Mouse (Mus musculus) heart, adult 9 months (tissue): ENCODE data around the gene Flt3.
A peak's percentile ranks its signal among the peaks of the same experiment; 100 is the strongest.

Source experiments
- DNase-seq, 2 experiments: peaks; one replicate each; pipeline ENCODE4 v3.0.0; 2022; ENCODE audit warnings: low spot score in 2 of 2

Flt3 gene

DNA sequence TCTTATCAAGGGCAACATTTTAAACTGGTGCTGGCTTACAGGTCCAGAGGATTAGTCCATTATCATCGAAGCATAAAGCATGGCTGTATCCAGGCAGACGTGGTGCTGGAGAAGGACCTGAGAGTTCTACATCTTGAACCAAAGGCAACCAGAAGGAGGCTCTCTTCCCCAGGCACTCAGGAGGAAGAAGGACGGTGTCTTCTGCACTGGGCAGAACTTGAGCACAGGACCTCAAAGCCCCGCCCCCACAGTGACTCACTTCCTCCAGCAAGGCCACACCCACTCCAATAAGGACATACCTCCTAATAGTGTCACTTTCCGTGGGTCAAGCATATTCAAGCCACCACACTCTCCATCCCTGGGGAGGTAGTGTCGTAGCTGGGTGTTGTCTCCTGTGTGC lies 10.3 kb upstream of the Flt3 start:
- DNase-seq, result no peak

DNA sequence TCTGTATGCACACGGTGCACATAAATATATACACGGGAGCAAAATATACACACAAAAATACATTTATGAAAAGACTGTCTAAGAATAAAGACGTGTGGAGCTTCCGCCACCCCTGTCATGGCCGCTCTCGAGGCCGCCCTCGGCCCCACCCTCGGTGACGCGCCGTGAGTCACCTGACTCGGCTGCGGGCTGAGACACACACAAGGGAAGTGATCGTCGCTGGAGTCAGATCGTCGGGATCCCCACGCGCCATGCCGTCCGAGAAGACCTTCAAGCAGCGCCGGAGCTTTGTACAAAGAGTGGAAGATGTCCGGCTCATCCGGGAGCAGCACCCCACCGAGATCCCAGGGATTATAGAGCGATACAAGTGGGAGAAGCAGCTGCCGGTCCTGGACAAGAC lies 8.4 kb upstream of the Flt3 start:
- no peak for DNase-seq

DNA sequence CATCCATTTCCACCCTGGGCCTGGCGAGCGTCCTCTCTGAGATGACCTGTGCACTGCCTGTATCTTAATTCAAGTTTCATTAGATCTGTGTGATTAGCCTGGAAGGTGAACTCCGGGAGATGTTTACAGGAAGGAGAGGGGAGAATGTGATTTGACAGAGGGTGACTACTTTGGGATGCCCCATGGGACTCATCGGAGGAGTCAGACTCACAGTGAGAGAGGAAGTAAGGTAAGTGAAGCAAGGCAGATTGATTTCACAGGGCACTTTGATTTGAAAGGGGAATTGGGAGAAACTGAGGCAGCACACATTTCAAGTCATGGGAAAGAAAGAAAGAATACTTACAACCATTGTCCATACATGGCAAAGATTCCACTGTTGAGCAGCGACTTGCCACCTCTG lies 5.8 kb upstream of the Flt3 start:
- no peak for DNase-seq

DNA sequence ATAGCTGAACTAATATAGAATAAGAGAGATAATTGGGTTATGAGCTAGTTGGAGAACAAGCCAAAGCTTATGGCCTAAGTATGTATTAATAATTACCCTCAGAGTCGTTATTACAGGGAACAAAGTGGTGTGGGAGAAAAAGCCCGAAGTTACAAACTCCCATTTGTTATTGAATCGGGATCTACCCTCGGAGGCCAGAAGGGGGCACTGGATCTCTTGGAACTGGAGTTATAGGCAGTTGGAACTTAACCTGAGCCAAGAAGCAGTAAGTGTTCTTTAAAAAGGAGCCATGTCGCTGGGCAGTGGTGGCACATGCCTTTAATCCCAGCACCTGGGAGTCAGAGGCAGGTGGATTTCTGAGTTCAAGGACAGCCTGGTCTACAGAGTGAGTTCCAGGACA lies 2.2 kb upstream of the Flt3 start:
- peak in 1 of 2 experiments; percentile 27 for DNase-seq

DNA sequence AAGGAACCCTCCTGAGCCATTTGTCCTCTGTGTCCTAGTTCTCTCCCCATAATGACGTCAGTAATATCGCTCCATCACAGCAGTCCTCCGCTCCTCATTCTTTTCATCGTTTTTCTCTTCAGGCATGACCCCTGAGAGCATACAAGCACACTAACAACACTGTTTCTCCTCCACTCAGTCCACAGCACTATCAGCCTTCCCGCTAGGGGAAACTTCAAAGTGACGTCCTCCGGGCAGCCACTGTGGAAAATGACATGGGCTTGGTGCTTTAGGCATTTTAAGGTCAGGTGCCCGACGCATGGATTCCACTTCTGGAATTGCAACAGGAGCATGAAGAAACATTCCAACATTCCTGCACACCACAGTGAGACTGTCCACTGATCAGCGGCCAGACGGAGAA lies 735 bp upstream of the Flt3 start:
- DNase-seq, result no peak

DNA sequence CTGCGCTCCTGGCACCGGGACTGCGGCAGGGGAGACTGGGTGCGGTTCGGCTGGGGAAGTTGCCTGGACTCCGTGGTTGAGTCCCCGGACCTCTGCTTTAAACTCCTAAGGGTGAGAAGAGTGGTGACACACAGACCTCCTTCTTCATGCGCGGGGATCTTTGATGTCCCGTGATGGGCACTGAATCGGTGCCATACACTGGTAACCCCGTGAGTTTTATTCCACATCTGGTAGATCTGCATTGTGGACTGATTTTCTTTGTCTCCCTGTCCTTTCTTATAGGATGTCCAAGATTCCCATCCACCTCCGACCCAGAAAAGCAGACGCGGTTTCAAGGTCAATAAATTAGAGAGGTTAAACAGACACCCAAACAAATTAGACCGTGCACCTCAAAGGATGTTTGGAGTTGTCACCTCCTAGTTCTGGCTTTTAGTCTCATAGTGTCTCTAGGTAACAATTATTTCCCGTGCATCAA lies 253 bp upstream of the Flt3 start:
- DNase-seq, result no peak

DNA sequence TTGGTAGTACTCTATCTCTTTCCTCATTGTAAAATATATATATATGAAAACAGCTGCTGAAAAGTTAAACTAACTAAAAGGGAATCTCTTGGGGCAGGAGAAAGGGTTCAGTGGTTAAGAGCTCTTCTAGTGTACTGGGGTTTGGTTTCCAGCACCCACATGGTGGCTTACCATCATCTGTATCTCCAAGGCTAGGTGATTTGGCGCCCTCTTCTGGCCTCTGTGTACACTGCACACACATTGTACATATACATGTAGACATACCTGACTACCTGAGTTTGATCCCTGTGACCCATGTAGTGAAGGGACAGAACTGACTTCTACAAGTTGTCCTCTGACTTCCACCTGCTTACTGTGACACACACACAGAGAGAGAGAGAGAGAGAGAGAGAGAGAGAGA lies 5.2 kb downstream of the Flt3 start:
- DNase-seq, result no peak

DNA sequence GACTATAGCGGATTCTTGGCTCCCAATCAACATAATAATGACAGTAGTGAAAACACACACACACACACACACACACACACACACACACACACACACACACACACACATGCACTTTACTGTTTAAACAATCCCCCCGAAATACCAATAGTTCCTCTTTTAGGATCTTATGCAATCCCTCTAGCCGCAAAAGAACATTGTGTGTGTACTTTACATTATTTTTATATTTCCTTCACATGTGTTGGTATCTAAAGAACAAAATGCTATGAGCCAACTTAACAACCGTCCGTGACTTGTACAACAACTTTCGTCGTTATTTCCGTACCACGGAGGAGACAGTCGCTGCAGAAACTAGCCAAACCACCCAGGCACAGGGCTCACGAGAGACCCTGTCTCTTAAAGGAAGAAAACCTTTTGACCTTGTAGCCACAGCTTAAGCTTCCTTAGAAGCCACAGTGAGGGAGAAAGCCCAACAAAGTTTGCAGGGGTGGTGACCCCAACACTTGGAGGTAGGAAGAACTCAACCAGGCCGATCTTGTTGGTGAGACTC lies 7.5 kb downstream of the Flt3 start:
- DNase-seq, result no peak

DNA sequence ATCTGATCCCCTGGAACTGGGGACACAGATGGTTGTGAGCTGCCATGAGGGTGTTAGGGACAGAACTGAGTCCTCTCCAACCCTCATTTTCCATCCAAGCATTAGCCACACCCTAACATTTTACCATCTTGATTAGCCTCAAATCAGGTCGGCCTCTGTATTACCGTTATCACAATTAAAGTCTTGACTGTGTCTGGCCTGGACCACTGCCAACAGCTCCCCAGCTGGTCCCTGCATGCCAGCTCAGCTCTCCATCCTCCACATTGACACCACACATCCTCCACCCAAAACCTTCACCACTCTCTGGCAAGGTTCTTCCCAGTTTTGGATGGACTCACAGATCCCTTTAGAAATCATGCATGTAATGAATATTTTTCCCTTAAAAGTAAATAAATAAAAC lies 9.5 kb downstream of the Flt3 start:
- no peak for DNase-seq

DNA sequence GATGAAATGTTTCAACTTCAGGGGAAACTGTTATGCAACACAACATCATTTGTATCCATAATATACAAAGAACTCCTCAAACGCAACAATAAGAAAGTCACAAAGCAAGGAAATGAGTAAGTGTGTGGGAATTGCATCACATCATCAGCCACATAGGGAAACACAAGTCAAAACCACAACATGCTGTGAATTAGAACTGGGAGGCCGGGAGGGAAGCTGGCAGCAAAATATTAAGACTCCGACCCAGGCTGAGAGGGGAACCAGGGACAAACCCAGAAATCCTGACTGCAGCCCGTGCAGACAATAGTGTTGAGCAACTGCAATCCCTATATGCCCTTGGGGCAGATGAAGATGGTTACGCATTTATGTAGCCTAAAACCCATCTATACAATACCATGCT lies 11.2 kb downstream of the Flt3 start:
- DNase-seq, result peak in 1 of 2 experiments; percentile 4

DNA sequence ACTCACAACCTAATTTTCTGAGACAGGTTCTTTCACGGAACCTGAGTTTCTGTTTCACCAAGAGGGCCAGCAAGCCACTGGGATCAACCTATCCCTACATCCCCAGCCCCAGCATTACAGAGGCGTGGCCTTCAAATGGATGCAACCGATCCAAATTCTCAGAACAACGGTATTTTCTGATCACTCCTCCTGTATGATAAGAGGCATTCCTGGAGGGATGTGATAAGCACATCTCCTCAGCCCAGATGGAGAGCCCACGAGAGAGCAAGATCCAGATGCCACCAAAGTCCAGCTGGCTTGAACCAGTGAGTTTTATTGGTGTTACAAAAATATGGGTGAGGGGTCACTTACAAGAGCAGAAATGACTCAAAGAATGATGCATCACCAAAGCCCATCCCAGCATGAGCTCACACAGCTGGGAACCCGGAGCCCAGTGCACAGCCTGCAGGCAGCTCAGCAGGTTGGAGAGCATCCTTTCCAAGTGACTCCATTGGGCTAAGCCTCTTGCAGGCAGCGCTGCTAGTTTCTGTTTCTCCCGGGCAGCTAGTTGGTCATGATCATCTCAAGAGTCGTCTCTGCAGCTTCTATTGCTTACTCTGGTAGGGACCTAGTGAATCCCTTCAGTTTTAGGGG lies 11.8 kb downstream of the Flt3 start:
- DNase-seq, result no peak

DNA sequence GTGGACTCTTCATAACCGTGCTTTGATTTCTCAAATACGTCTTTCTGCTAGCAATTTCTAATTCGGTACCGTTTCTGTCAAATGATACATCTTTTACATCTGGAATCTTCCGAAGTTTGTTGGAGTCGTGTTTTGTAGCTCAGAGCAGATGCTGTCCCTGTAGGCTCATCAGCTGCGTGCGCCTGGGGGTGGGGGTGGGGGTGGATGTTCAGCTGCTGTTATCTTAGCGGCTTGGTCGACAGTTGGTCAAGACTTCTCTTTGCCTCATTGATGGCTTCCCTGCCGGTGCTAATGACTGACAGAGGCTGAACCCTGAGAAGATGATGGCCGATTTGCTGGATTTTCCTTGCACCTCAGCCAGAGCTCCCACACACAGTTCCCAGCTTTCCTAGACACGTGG lies 13.4 kb downstream of the Flt3 start:
- no peak for DNase-seq

DNA sequence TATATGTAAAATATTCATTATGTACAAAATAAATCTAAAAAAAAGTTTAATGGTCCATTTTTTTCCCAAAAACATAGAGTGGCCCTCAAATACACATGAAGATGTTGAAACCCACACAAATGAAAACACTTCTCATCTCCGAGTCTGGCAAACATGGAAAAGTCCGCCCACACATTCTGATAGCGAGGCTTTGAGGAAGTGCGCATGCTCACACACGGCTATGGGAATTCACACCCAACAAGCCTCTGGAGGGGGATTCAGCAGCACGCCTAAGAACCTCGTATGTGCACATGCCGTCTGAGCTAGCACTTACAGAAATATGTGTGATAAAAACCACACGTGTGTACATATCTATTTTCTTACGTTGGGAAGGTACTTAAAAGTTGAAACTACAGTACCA lies 18.9 kb downstream of the Flt3 start:
- DNase-seq, result no peak

DNA sequence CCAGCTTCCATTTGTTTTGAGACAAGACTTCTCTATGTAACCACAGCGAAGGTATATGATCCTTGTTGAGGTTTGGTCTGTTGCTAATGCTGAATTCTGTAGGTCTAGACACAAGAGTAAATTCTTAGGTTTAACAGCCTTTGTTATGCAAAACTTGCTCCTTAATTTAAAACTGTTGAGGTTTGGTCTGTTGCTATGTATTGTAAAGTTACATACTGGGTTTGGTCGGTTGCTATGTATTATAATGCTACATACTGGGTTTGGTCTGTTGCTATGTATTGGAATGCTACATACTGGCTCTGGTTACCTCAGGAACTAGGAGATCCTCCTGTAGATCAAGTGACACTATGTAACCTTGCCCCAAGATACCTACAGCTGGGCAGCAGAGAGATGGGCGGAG lies 20.8 kb downstream of the Flt3 start:
- DNase-seq, result no peak

DNA sequence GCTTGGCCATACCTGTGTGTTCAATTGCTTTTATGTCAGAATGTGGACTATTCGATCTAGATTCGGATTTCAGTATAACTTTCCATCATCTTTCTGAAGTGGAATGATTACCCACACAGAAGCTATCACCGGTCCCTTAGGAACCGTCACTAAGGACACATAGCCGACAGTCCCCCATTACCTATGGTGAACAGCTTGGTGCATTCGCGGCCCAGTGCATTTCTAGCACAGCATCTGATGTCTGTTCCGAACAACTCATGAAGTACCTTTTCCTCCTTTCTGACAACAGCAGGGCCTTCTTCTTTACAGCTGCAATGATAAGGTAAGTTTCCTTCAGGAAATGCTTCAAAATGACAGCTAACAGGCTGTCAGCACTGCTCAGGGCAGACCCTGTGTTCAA lies 30.0 kb downstream of the Flt3 start:
- no peak for DNase-seq

DNA sequence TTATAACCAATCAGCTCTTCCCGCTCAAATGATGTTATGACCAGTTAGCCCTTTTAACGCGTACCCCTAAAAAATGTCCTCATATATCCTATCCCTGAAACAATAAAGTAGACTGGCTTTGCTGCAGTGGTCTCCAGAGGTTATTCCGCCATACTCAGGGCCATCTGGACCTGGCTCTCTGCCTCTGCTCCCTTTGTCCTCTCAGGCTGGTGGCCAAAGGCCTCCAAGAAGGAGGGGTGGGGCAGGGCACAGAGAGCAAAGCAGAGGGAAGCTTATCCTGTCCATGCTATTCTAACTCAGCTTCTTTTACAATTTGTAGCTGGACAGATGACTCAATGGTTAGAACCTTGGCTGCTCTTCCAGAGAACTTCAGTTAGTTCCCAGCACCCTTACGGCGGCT lies 32.1 kb downstream of the Flt3 start:
- no peak for DNase-seq

DNA sequence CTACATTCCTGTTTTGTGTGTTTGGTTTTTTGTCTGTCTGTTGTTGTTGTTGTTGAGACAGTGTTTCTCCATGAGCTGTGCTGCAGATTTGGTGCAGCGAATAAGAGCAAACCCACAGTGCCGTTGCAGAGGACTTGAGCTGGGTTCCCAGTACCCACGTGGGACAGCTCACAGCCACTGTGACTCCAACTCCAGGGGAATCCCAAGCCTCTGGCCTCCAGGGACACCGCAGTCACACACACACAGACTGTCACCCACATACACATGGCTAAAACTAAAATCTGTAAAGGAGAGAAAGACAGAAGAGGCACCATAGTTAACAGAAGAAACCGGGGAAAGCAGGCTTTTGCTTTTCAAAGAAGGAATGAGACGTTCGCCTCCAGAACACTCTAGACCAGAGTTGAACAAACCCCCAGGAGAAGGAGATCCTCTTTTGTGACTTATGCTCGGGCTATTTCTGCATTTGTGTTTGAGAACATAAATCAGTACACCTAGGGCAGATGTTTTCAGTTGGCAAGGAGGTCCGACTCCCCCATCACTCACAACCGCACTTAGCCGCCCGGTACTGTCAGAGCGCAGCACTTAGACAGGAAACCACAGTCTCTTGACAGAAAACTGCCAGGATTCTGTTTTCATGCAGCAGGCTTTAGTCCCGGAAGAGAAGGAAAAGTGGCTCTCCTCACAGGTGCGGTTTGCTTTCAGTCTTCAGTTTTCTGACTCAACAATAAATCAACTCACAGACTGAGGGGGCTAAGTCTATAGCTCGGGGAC lies 34.1 kb downstream of the Flt3 start:
- DNase-seq, result no peak

DNA sequence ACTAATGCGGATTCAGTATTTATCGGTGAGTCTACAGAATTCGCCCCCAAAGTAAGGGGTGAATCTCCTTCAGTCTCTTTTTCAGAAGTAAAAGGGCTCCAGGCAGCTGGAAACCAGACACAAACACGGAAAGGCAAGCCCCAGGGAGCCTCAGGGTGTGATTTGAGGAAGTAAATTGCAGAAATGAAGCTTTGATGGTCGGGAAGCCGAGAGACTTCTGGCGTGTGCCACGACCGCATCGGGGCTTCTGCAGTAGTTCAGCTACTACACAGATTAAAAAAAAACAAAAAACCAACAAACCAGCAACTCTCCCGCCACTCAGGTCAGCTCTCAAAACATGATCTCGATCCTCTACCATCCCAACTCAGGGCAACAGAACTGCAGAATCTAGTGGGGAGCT lies 37.2 kb downstream of the Flt3 start:
- peak in 1 of 2 experiments; percentile 35 for DNase-seq

DNA sequence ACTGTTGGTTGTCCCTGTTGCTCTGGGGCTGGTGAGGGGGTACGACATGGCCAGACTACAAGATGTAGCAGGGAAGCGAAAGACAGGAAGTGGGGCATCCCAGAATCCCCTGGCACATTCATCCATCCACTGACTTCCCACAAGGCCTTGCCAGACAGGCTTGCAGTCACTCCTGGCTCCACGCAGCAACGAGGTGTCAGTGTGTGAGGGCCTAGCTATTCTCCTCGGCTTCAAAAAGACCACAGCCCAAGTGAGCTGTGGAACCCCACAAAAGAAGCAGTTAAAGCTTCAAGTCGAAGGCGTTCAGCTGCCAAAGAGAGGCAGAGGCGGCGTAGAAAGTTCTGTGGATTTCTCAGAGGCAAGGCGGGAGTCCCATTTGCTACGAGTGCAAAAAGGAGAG lies 41.8 kb downstream of the Flt3 start:
- DNase-seq, result no peak

DNA sequence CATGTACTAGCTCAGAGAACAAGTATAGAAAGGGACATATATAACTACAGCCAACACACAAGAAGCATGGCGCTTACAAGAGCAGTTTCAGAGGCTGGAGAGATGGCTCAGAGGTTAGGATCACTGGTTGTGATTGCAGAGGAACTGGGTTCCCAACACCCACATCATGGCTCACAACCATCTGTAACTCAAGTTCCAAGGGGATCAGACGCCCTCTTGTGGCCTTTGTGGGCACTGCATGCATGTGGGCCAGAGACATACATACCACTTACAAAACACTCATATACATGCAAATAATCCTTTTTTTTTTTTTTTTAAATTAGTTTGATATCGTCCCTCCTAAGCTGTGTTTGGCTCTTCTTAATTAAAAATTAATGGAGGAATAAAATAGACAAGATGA lies 42.8 kb downstream of the Flt3 start:
- DNase-seq, result no peak

DNA sequence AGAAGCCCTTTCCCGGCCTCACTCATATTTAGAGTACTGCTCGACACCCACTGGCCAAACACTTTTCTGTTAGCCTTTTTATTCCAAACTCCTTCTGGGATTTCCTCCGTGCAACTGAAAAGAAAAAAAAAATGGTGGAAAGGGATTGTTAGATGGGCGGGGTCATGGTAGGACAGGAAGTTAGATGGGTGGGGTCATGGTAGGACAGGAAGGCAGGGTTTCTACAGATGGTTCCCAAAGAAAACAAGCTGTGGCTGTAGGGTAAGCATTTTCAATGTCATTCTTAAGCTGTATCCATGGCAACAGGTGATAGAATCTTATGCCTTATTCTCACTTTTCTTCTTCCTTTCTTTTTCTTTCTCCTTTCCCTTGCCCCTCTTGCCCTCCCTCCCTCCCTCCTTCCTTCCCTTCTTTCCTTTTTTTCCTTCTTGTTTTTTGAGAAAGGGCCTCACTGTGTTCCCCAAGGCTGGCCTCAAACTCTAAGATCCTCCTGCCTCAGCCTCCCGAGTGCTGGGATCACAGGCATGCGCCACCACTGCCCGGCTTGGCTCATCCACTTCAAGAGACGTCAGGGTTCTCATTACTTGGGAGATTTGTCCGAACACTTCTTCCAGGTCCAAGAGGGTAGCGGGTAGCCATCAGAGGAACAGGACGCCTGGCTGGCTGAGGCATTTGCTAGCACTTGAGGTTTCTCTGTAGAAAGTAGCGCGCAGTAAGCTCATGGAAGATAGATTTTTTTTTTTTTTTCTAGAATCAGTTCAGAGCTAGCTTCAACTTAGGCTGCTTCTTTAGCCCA lies 43.8 kb downstream of the Flt3 start:
- no peak for DNase-seq

DNA sequence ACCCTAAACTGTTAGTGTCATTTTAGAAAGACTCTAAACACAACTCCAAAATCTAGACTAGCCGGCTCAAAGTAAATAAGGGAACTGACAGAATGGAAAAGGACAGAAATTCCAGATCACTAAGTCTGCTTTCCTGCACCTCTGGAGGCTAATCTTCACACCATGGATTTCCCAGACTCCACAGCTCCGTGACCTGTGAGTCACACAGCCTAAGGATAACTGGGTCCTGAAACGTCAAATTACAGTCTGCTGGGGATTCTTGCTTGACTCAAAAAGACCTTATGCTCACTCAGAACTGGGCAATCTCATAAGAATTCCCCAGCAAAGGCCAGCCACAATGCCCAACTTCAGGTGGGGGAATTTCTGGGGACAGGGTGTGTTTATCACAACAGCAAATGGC lies 44.5 kb downstream of the Flt3 start:
- DNase-seq, result no peak

DNA sequence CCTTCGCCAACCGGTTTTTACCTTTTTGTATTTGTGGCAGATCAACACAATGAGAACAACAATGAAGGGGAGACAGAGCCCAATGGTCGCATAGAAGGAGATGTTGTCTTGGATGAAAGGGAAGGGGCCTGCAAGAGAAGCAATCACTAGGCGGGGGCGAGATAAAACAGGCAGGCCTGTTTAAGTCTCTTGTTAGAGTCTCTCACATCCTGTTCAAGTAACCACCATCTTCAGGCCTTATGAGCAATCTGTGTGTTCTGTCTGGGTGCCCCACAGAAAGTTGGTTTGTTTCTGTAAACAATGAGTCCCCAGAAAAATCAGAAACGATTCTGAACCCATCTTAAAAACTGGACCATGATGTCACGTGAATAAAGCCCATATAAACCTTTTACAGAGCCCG lies 45.3 kb downstream of the Flt3 start:
- DNase-seq, result no peak
